10 mouse cellular contexts compared by ENCODE assay signal in genomic region chr11:115956453-115956852, GRCm38 (mm10). TPM values are rescaled to one million over a fixed set of nuclear protein-coding genes. Genes with fewer than 3 reads are reported as not detected.
DNase-seq lines count a peak whose midpoint lies in the region; ATAC-seq lines count a peak whose summit lies in the region.
"Had no signal": no experiment of that assay in that cellular context is flagged by ENCODE, and none has a peak within 500 bp of the region (broad histone marks: within the 10 kb centered on the region; RNA-seq: fewer than 3 reads in every experiment).

No protein-coding gene starts in this region.

- peak overlapping the region; percentile 92 for H3K27ac ChIP-seq in intestine, embryonic 16.5 days (ENCODE audit: low read length)
- H3K27ac ChIP-seq in stomach, embryonic 16.5 days (ENCODE audit: low read length): peak overlapping the region; percentile 71

- H3K4me3 ChIP-seq in intestine, embryonic 16.5 days (ENCODE audit: low read length): no peak overlapping the region
- no peak overlapping the region for H3K4me3 ChIP-seq in stomach, embryonic 16.5 days (replicated peaks; ENCODE audit: low read length)

- DNase-seq in left cerebral cortex, postnatal 4 days: peak; percentile 35
- no peak for DNase-seq in left cerebral cortex, postnatal 36 days (ENCODE audit: low spot score in 2 of 2)
- DNase-seq in embryo, embryonic 9.5 days (ENCODE audit: extremely low spot score): peak; percentile 54
- DNase-seq in right cerebral cortex, adult 18-20 months: no peak
- DNase-seq in urinary bladder, postnatal 10 days (ENCODE audit: low spot score): no peak
- no peak for DNase-seq in cerebellum, postnatal 36 days
- DNase-seq: gastrocnemius, postnatal 10 days had no signal

- no peak overlapping the region for H3K4me2 ChIP-seq in intestine, embryonic 16.5 days (ENCODE audit: low read depth, low read length)
- H3K4me2 ChIP-seq in stomach, embryonic 16.5 days (ENCODE audit: low read depth, low read length): no peak overlapping the region

- no peak overlapping the region for H3K9ac ChIP-seq in intestine, embryonic 16.5 days (ENCODE audit: low read depth, low read length)
- H3K9ac ChIP-seq in stomach, embryonic 16.5 days (ENCODE audit: low read length): no peak overlapping the region

- H3K27me3 ChIP-seq in intestine, embryonic 16.5 days (replicated peaks; ENCODE audit: control insufficient read depth, insufficient read depth, low read length): no peaks in the 10 kb centered on the region
- H3K27me3 ChIP-seq in stomach, embryonic 16.5 days (ENCODE audit: control insufficient read depth, insufficient read depth, low read length): no peaks in the 10 kb centered on the region

- no peaks in the 10 kb centered on the region for H3K9me3 ChIP-seq in intestine, embryonic 16.5 days (ENCODE audit: control insufficient read depth, low read length)
- H3K9me3 ChIP-seq in stomach, embryonic 16.5 days (replicated peaks; ENCODE audit: control insufficient read depth, low read length): no peaks in the 10 kb centered on the region

- 51% methylated on average over 4 of the region's 4 CpGs for WGBS in intestine, embryonic 16.5 days
- 52% methylated on average over 4 of the region's 4 CpGs for WGBS in stomach, embryonic 16.5 days

- peaks cover 26% of the 10 kb centered on the region for H3K4me1 ChIP-seq in intestine, embryonic 16.5 days (ENCODE audit: control insufficient read depth, insufficient read depth, low read length)
- H3K4me1 ChIP-seq in stomach, embryonic 16.5 days (ENCODE audit: control insufficient read depth, insufficient read depth, low read length): peaks cover 5% of the 10 kb centered on the region; the same call in 1 of the 2 replicates

- peak; percentile 14 for ATAC-seq in intestine, embryonic 16.5 days
- ATAC-seq in stomach, embryonic 16.5 days (ENCODE audit: insufficient read depth, low FRiP score): peak; percentile 34; the same call in 1 of the 2 replicates

- peaks cover 19% of the 10 kb centered on the region for H3K36me3 ChIP-seq in intestine, embryonic 16.5 days (ENCODE audit: control insufficient read depth, insufficient read depth, low read length)
- H3K36me3 ChIP-seq in stomach, embryonic 16.5 days (ENCODE audit: control insufficient read depth, insufficient read depth, low read length): peaks cover 23% of the 10 kb centered on the region; the same call in 1 of the 2 replicates

- intact Hi-C loops in left cerebral cortex, postnatal 4 days (cut with DNase I): no loop called here
- intact Hi-C loops in left cerebral cortex, postnatal 36 days (cut with DNase I): no loop called here

RNA-seq across cellular contexts. Expression of gene Itgb4, which starts 18.1 kb away (rescaled TPM):
- 1 to 10 TPM; 3.7 to 4.4 TPM for total RNA-seq in left cerebral cortex, postnatal 4 days (2021)
- total RNA-seq in left cerebral cortex, postnatal 36 days (2021): 1 to 10 TPM; 5.1 to 7.3 TPM
- polyA plus RNA-seq in intestine, embryonic 16.5 days (2015; fragmentation: Nextera tagmentation; extraction: Ambion mirVana): 11.9 and 15.2 TPM in 2 replicates
- polyA plus RNA-seq in stomach, embryonic 16.5 days (2015; fragmentation: Nextera tagmentation; extraction: Ambion mirVana): 18.9 and 24.4 TPM in 2 replicates

RNA-seq across cellular contexts. Expression of gene Recql5, which starts 23.2 kb away (rescaled TPM):
- 10 to 100 TPM; 20.4 to 22.1 TPM for total RNA-seq in left cerebral cortex, postnatal 4 days (2021)
- 10 to 100 TPM; 23.4 to 30.7 TPM for total RNA-seq in left cerebral cortex, postnatal 36 days (2021)
- 15.7 and 16.7 TPM in 2 replicates for polyA plus RNA-seq in intestine, embryonic 16.5 days (2015; fragmentation: Nextera tagmentation; extraction: Ambion mirVana)
- polyA plus RNA-seq in stomach, embryonic 16.5 days (2015; fragmentation: Nextera tagmentation; extraction: Ambion mirVana): 19.5 and 19.7 TPM in 2 replicates

RNA-seq across cellular contexts. Expression of gene Sap30bp, which starts 23.4 kb away (rescaled TPM):
- 10 to 100 TPM; 51.3 to 67.4 TPM for total RNA-seq in left cerebral cortex, postnatal 4 days (2021)
- 10 to 100 TPM; 47.6 to 48.3 TPM for total RNA-seq in left cerebral cortex, postnatal 36 days (2021)
- 27.3 and 29.2 TPM in 2 replicates for polyA plus RNA-seq in intestine, embryonic 16.5 days (2015; fragmentation: Nextera tagmentation; extraction: Ambion mirVana)
- polyA plus RNA-seq in stomach, embryonic 16.5 days (2015; fragmentation: Nextera tagmentation; extraction: Ambion mirVana): 32.0 and 35.2 TPM in 2 replicates

RNA-seq across cellular contexts. Expression of gene Smim6, which starts 44.6 kb away (rescaled TPM):
- not detected for total RNA-seq in left cerebral cortex, postnatal 4 days (2021)
- not detected for total RNA-seq in left cerebral cortex, postnatal 36 days (2021)
- 33.8 and 38.6 TPM in 2 replicates for polyA plus RNA-seq in intestine, embryonic 16.5 days (2015; fragmentation: Nextera tagmentation; extraction: Ambion mirVana)
- polyA plus RNA-seq in stomach, embryonic 16.5 days (2015; fragmentation: Nextera tagmentation; extraction: Ambion mirVana): 57.0 and 68.4 TPM in 2 replicates
- total RNA-seq: adrenal gland, adult 18-20 months; gastrocnemius, postnatal 10 days had no signal

RNA-seq across cellular contexts. Expression of gene Galk1, which starts 56.1 kb away (rescaled TPM):
- total RNA-seq in left cerebral cortex, postnatal 4 days (2021): 10 to 100 TPM; 36.2 to 37.9 TPM
- total RNA-seq in left cerebral cortex, postnatal 36 days (2021): 10 to 100 TPM; 15.8 to 18.6 TPM
- polyA plus RNA-seq in intestine, embryonic 16.5 days (2015; fragmentation: Nextera tagmentation; extraction: Ambion mirVana): 360 and 389 TPM in 2 replicates
- 186 and 187 TPM in 2 replicates for polyA plus RNA-seq in stomach, embryonic 16.5 days (2015; fragmentation: Nextera tagmentation; extraction: Ambion mirVana)

Comparison
In these comparisons a context has a peak if more than half of its experiments do, and no peak if none do; other contexts are left out.
1. DNase-seq: peak in left cerebral cortex, postnatal 4 days (single experiment) and embryo, embryonic 9.5 days (single experiment); none in left cerebral cortex, postnatal 36 days (0 of 2), right cerebral cortex, adult 18-20 months (single experiment), urinary bladder, postnatal 10 days (single experiment) and cerebellum, postnatal 36 days (0 of 2).